Mouse (Mus musculus) limb, embryonic 13.5 days (tissue): ENCODE measurements around the gene Thbs2. TPM values are rescaled to one million over a fixed set of nuclear protein-coding genes. Genes with fewer than 3 reads are reported as not detected.

Source experiments
- ATAC-seq: fragments of 200-750 bp; cut with Nextera tagmentation; 2 replicates; pipeline ENCODE4 v1.8.0; 2017; ENCODE audit warnings: low read depth, moderate number of reproducible peaks, moderate TSS enrichment; ENCODE audit not compliant: low FRiP score
- H3K27ac ChIP-seq: fragments of 300-500 bp; sonication (generic); 2 replicates; pipeline ENCODE4 v1.5.1; 2015; ENCODE audit warnings: inconsistent platforms, mild to moderate bottlenecking, moderate library complexity
- H3K27me3 ChIP-seq: fragments of 300-500 bp; sonication (generic); 2 replicates; pipeline ENCODE4 v1.6.1; 2015; ENCODE audit warnings: mild to moderate bottlenecking, inconsistent platforms
- H3K36me3 ChIP-seq: fragments of 300-500 bp; sonication (generic); 2 replicates; pipeline ENCODE4 v1.6.1; 2015; ENCODE audit warnings: inconsistent platforms, mild to moderate bottlenecking, moderate library complexity
- H3K4me1 ChIP-seq: fragments of 300-500 bp; sonication (generic); 2 replicates; pipeline ENCODE4 v1.6.1; 2015; ENCODE audit warnings: inconsistent platforms
- H3K4me2 ChIP-seq: fragments of 300-500 bp; sonication (generic); replicated peaks from 2 replicates; pipeline ENCODE4 v1.6.1; 2015; ENCODE audit warnings: inconsistent platforms, mild to moderate bottlenecking, moderate library complexity
- H3K4me3 ChIP-seq: fragments of 300-500 bp; sonication (generic); 2 replicates; pipeline ENCODE4 v1.5.1; 2015; ENCODE audit warnings: moderate library complexity, mild to moderate bottlenecking, inconsistent platforms
- H3K9ac ChIP-seq: fragments of 300-500 bp; sonication (generic); 2 replicates; pipeline ENCODE4 v1.6.1; 2015; ENCODE audit warnings: mild to moderate bottlenecking, inconsistent platforms
- H3K9me3 ChIP-seq: fragments of 300-500 bp; sonication (generic); 2 replicates; pipeline ENCODE4 v1.6.1; 2016; ENCODE audit warnings: inconsistent platforms
- WGBS: fragments of 180-500 bp; shearing (Covaris S2); methylation state at CpG from one replicate; pipeline ENCODE4 v1.1.7; 2015; 5-methylcytosine and 5-hydroxymethylcytosine counted together
- polyA plus RNA-seq: library from polyadenylated mRNA; unstranded; fragments of >200 nt; fragmentation: Nextera tagmentation; extraction: Ambion mirVana; gene quantifications from 2 replicates; pipeline ENCODE4 v1.2.1, GENCODE M21; 2015

Thbs2 gene
- polyA plus RNA-seq, 1 experiment from 2014 or later = 29.8 TPM

- H3K4me1 ChIP-seq = no peaks in the 10 kb centered on the region
- H3K9me3 ChIP-seq = no peaks in the 10 kb centered on the region
- 75% methylated on average over 4 of the region's 4 CpGs for WGBS
- no peak overlapping the region for H3K4me3 ChIP-seq
- H3K27me3 ChIP-seq = no peaks in the 10 kb centered on the region
- no peak overlapping the region for H3K9ac ChIP-seq
- no peaks in the 10 kb centered on the region for H3K36me3 ChIP-seq
- no peak overlapping the region for H3K27ac ChIP-seq
- H3K4me2 ChIP-seq = no peak overlapping the region
- no peak for ATAC-seq
These were observed 34.3 kb downstream of the Thbs2 start for GRCm38 (mm10) chr17:14659746-14660145.

DNA sequence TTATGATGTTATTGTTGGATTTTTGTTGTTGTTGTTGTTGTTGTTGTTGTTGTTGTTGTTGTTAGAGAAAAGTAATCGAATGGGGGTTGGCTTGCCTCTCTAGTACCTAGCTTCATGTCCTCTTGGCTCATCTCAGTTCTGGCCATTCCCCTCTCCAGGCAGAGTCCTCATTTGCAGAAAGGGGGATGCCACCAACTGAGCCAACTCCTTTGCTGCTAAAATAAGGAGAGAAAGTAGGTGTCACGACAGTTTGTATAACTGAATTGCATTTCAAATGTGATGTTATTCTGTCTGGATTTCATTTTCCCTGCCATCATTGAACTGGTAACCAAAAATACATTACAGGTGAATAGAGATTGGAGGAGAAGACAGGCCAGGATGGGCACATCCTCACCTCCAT is 35.9 kb downstream of the Thbs2 start:
- no peak overlapping the region for H3K9ac ChIP-seq
- no peaks in the 10 kb centered on the region for H3K36me3 ChIP-seq
- no peak for ATAC-seq
- H3K4me3 ChIP-seq = no peak overlapping the region
- H3K4me1 ChIP-seq = no peaks in the 10 kb centered on the region
- no peaks in the 10 kb centered on the region for H3K9me3 ChIP-seq
- 78% methylated on average over 2 of the region's 2 CpGs for WGBS
- H3K27me3 ChIP-seq = no peaks in the 10 kb centered on the region
- no peak overlapping the region for H3K27ac ChIP-seq
- H3K4me2 ChIP-seq = no peak overlapping the region

DNA sequence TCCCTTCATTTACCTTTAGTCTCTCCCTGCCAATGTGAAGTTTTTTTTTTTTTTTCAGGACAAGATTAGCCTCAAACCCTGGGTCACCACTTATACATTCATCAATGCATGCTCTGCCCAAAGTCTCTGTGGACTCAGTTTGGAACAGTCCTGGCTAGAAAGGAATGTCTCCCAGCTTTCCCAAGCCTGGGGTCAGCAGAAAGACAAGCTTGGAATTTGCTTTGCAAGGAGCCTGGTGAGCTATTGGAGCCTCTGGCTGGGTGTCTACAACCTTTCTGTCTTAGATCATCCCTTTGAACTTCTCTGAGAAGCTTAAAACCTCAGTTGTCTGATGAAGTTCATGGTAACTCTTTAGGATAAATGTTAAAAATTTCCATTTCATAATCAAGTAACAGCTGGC is 36.9 kb downstream of the Thbs2 start:
- ATAC-seq = no peak
- no peaks in the 10 kb centered on the region for H3K27me3 ChIP-seq
- H3K36me3 ChIP-seq = no peaks in the 10 kb centered on the region
- H3K4me1 ChIP-seq = no peaks in the 10 kb centered on the region
- H3K9me3 ChIP-seq = no peaks in the 10 kb centered on the region
- no peak overlapping the region for H3K9ac ChIP-seq
- H3K27ac ChIP-seq = no peak overlapping the region
- H3K4me3 ChIP-seq = no peak overlapping the region
- H3K4me2 ChIP-seq = no peak overlapping the region

DNA sequence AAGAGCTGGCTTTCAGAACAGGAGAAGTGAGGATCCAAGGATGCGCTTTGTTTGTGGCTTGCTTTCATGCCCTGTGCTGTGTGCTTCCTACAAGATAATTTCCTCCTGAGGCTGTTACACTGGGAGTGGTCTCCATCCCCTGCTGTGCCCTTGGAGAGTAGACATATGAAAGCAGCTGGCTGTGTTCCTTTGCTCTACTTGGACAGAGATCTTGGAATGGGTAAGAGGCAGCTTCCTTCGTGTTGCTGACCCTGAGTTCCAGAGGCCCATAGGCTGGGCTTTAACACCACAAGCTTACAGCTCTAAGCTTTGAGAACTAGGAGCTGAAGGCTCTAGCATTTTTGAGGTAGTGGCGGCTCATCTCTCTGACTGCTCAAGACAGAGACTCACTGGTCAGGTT is 39.1 kb downstream of the Thbs2 start:
- Histone ChIP-seq H3K4me2 (no peak overlapping the region), H3K27ac (no peak overlapping the region), H3K9ac (no peak overlapping the region), H3K4me1 (no peaks in the 10 kb centered on the region), H3K27me3 (no peaks in the 10 kb centered on the region), H3K36me3 (no peaks in the 10 kb centered on the region), H3K9me3 (no peaks in the 10 kb centered on the region), H3K4me3 (no peak overlapping the region)
- ATAC-seq = no peak
- 76% methylated on average over 3 of the region's 3 CpGs for WGBS

DNA sequence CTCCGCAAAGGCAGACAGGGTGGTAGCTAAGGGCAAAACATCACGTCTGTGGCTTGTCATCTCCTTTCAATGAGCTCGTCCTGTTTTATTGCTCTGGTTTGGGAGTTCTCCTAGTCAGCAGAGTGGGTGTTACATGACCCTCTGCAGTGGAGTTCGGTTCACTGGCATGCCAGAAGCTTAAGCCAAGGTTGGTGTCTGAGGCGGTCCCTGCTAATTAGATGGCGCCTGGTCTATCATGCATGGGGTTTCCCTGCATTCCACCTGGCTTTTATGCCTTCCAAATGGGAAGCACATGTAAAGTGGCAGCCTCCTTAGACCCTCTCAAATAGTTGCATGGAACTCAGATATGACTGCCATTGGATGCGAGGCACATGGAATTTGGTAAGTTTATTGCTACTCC is 42.0 kb downstream of the Thbs2 start:
- peak; percentile 64; the same call in 1 of the 2 replicates for ATAC-seq
- Histone ChIP-seq H3K4me3 (no peak overlapping the region), H3K9me3 (no peaks in the 10 kb centered on the region), H3K36me3 (no peaks in the 10 kb centered on the region), H3K9ac (no peak overlapping the region), H3K4me2 (no peak overlapping the region), H3K27ac (no peak overlapping the region), H3K27me3 (no peaks in the 10 kb centered on the region), H3K4me1 (peaks cover 7% of the 10 kb centered on the region; the same call in 1 of the 2 replicates)
- WGBS = 29% methylated on average over 7 of the region's 7 CpGs

GRCm38 (mm10) chr17:14647996-14648640 is 45.9 kb downstream of the Thbs2 start:
- H3K4me2 ChIP-seq = no peak overlapping the region
- WGBS = 63% methylated on average over 4 of the region's 4 CpGs
- H3K27me3 ChIP-seq = no peaks in the 10 kb centered on the region
- no peak overlapping the region for H3K4me3 ChIP-seq
- H3K9ac ChIP-seq = no peak overlapping the region
- H3K27ac ChIP-seq = no peak overlapping the region
- no peaks in the 10 kb centered on the region for H3K9me3 ChIP-seq
- ATAC-seq = no peak
- no peaks in the 10 kb centered on the region for H3K36me3 ChIP-seq
- peaks cover 7% of the 10 kb centered on the region; the same call in 1 of the 2 replicates for H3K4me1 ChIP-seq

GRCm38 (mm10) chr17:14643996-14644395 is 50.0 kb downstream of the Thbs2 start:
- Histone ChIP-seq H3K27me3 (no peaks in the 10 kb centered on the region), H3K4me3 (no peak overlapping the region), H3K9me3 (no peaks in the 10 kb centered on the region), H3K27ac (no peak overlapping the region), H3K4me2 (no peak overlapping the region), H3K4me1 (peaks cover 7% of the 10 kb centered on the region; the same call in 1 of the 2 replicates), H3K9ac (no peak overlapping the region), H3K36me3 (no peaks in the 10 kb centered on the region)
- no peak for ATAC-seq
- WGBS = 56% methylated on average over 3 of the region's 3 CpGs

GRCm38 (mm10) chr17:14640351-14641115 is 53.5 kb downstream of the Thbs2 start:
- H3K27me3 ChIP-seq = no peaks in the 10 kb centered on the region
- no peak overlapping the region for H3K4me3 ChIP-seq
- H3K27ac ChIP-seq = peak overlapping the region; percentile 49
- no peaks in the 10 kb centered on the region for H3K9me3 ChIP-seq
- no peak for ATAC-seq
- H3K4me2 ChIP-seq = no peak overlapping the region
- no peaks in the 10 kb centered on the region for H3K4me1 ChIP-seq
- 69% methylated on average over 15 of the region's 15 CpGs for WGBS
- H3K9ac ChIP-seq = no peak overlapping the region
- H3K36me3 ChIP-seq = no peaks in the 10 kb centered on the region

DNA sequence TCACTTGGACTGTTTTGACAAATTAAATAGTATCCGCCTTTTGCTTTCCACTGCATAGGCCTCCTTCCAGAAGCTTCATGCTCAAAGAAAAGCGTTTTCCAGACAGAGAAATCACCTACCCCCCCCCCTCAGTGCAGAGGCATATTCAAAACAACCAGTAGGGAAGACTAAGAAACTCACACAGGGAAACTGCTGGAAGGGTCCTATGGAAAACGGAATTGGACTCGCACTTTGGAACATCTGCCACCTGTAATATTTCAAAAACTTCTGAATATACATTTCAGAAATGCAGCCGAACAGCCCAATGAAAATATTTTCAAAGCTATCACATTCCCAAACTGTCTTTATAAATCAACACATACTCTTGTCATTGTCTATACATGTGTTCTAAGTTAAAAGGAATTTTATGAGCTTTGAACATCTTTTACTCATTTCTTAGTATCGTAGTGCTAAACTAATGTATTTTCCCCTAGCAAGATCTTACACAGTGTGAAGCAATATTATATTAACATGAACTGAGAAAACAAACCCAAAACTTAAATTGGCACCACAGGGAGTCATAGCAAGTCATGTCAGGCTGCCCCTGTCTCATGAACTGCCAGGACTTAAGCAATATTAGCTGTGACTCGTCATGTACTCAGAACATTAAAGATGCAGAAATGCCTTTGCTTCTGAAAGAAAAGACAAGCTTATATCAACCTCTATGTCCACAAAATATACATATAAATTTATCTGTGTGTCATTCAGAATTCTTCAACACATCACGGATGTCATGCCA is 58.3 kb downstream of the Thbs2 start:
- Histone ChIP-seq H3K36me3 (no peaks in the 10 kb centered on the region), H3K9me3 (no peaks in the 10 kb centered on the region), H3K4me3 (no peak overlapping the region), H3K4me2 (no peak overlapping the region), H3K9ac (no peak overlapping the region), H3K27me3 (no peaks in the 10 kb centered on the region), H3K4me1 (no peaks in the 10 kb centered on the region), H3K27ac (no peak overlapping the region)
- no peak for ATAC-seq
- WGBS = 65% methylated on average over 8 of the region's 8 CpGs

GRCm38 (mm10) chr17:14628901-14629300 is 65.1 kb downstream of the Thbs2 start:
- no peaks in the 10 kb centered on the region for H3K27me3 ChIP-seq
- H3K36me3 ChIP-seq = no peaks in the 10 kb centered on the region
- WGBS = 66% methylated on average over 4 of the region's 4 CpGs
- no peak overlapping the region for H3K4me3 ChIP-seq
- no peaks in the 10 kb centered on the region for H3K9me3 ChIP-seq
- H3K9ac ChIP-seq = no peak overlapping the region
- H3K4me1 ChIP-seq = peaks cover 13% of the 10 kb centered on the region
- no peak for ATAC-seq
- H3K27ac ChIP-seq = no peak overlapping the region
- no peak overlapping the region for H3K4me2 ChIP-seq

- Histone ChIP-seq H3K9ac (no peak overlapping the region), H3K4me2 (no peak overlapping the region), H3K4me3 (no peak overlapping the region), H3K9me3 (no peaks in the 10 kb centered on the region), H3K36me3 (no peaks in the 10 kb centered on the region), H3K27me3 (no peaks in the 10 kb centered on the region), H3K27ac (no peak overlapping the region), H3K4me1 (peaks cover 13% of the 10 kb centered on the region)
- no peak for ATAC-seq
- 73% methylated on average over 12 of the region's 12 CpGs for WGBS
These were observed 66.2 kb downstream of the Thbs2 start for GRCm38 (mm10) chr17:14627828-14628338.

GRCm38 (mm10) chr17:14624433-14624832 is 69.6 kb downstream of the Thbs2 start:
- H3K4me3 ChIP-seq = 0 out of 2 replicates have a peak overlapping the region, but pooled peaks have one; percentile 4
- H3K36me3 ChIP-seq = no peaks in the 10 kb centered on the region
- no peaks in the 10 kb centered on the region for H3K27me3 ChIP-seq
- WGBS = 13% methylated on average over 8 of the region's 8 CpGs
- peak overlapping the region; percentile 29; the same call in 1 of the 2 replicates for H3K27ac ChIP-seq
- H3K4me2 ChIP-seq = peak overlapping the region; percentile 41
- no peak overlapping the region; the same call in 1 of the 2 replicates for H3K9ac ChIP-seq
- H3K4me1 ChIP-seq = peaks cover 13% of the 10 kb centered on the region
- no peak for ATAC-seq
- H3K9me3 ChIP-seq = no peaks in the 10 kb centered on the region
